Mouse (Mus musculus) MEL (cell line): ENCODE results near the gene Hist1h1e. TPM values are rescaled to one million over a fixed set of nuclear protein-coding genes. Genes with fewer than 3 reads are reported as not detected.
"Not testable (repeated sequence)": the region's sequence is repeated elsewhere in the genome, so short reads cannot be mapped to it uniquely, and the experiment has no call there.

ENCODE experiments used
- DNase-seq: peaks from one replicate; pipeline ENCODE4 v3.0.0; 2011; ENCODE audit warnings: low read depth, low spot score
- H3K27ac ChIP-seq: 2 replicates; pipeline ENCODE4 v1.5.1; 2012; ENCODE audit warnings: low read depth, mild to moderate bottlenecking, control low read depth, low read length, moderate library complexity; ENCODE audit not compliant: control insufficient read depth
- H3K27me3 ChIP-seq, 2 experiments: fragments of 150-350 bp in 1 of 2; sonication (generic) in 1 of 2; 2 replicates each; pipeline ENCODE4 v1.6.1; 2012; ENCODE audit warnings: low read length in 2 of 2, mild to moderate bottlenecking in 2 of 2, improper control_type of control experiment in 1 of 2, moderate library complexity in 1 of 2; ENCODE audit not compliant: insufficient read depth in 2 of 2, control insufficient read depth in 1 of 2
- H3K36me3 ChIP-seq, 2 experiments: 2 replicates each; pipeline ENCODE4 v1.6.1; 2012 to 2014; ENCODE audit warnings: low read length in 2 of 2, improper control_type of control experiment in 1 of 2, inconsistent platforms in 1 of 2, mild to moderate bottlenecking in 1 of 2; ENCODE audit not compliant: insufficient read depth in 2 of 2, control insufficient read depth in 1 of 2
- H3K4me1 ChIP-seq, 2 experiments: fragments of 150-350 bp in 1 of 2; sonication (generic) in 1 of 2; 2 replicates each; pipeline ENCODE4 v1.6.1; 2012; ENCODE audit warnings: low read length in 2 of 2, improper control_type of control experiment in 1 of 2, mild to moderate bottlenecking in 1 of 2; ENCODE audit not compliant: insufficient read depth in 2 of 2, control insufficient read depth in 1 of 2
- H3K4me3 ChIP-seq, 2 experiments: fragments of 150-350 bp in 1 of 2; sonication (generic) in 1 of 2; 2 replicates each; pipeline ENCODE4 v1.5.1; 2012; ENCODE audit warnings: low read depth in 2 of 2, low read length in 2 of 2, mild to moderate bottlenecking in 2 of 2, moderate library complexity in 2 of 2, control low read depth in 1 of 2, improper control_type of control experiment in 1 of 2; ENCODE audit not compliant: control insufficient read depth in 1 of 2, insufficient read depth in 1 of 2
- H3K79me2 ChIP-seq: 2 replicates; pipeline ENCODE4 v1.6.1; 2012; ENCODE audit warnings: mild to moderate bottlenecking, low read length, moderate library complexity; ENCODE audit not compliant: control insufficient read depth, poor library complexity, insufficient read depth
- H3K9ac ChIP-seq: 2 replicates; pipeline ENCODE4 v1.6.1; 2012; ENCODE audit warnings: low read depth, mild to moderate bottlenecking, control low read depth, low read length, moderate library complexity; ENCODE audit not compliant: control insufficient read depth, poor library complexity, severe bottlenecking
- H3K9me3 ChIP-seq: fragments of 150-350 bp; sonication (generic); replicated peaks from 2 replicates; pipeline ENCODE4 v1.6.1; 2012; ENCODE audit warnings: mild to moderate bottlenecking, low read length, improper control_type of control experiment, moderate library complexity; ENCODE audit not compliant: insufficient read depth
- CHD2 ChIP-seq: IDR thresholded peaks from 2 replicates; pipeline ENCODE4 v1.6.1; 2011; ENCODE audit warnings: low read length, improper control_type of control experiment
- ETS1 ChIP-seq: IDR thresholded peaks from 2 replicates; pipeline ENCODE4 v1.6.1; 2012; ENCODE audit warnings: low read depth, mild to moderate bottlenecking, inconsistent platforms, low read length, improper control_type of control experiment, moderate library complexity
- POLR2A ChIP-seq, 2 experiments: IDR thresholded peaks; 2 replicates each; pipeline ENCODE4 v1.6.1; 2011 to 2012; ENCODE audit warnings: low read length in 2 of 2, mild to moderate bottlenecking in 2 of 2, control low read depth in 1 of 2, improper control_type of control experiment in 1 of 2, low read depth in 1 of 2, moderate library complexity in 1 of 2; ENCODE audit not compliant: control insufficient read depth in 1 of 2, insufficient read depth in 1 of 2, poor library complexity in 1 of 2
- POLR2AphosphoS5 ChIP-seq: IDR thresholded peaks from 2 replicates; pipeline ENCODE4 v1.6.1; 2012; ENCODE audit warnings: low read depth, borderline replicate concordance, mild to moderate bottlenecking, inconsistent platforms, low read length, moderate library complexity, mixed read lengths
- TBP ChIP-seq: IDR thresholded peaks from 2 replicates; pipeline ENCODE4 v1.8.0; 2011; ENCODE audit warnings: low read depth, low read length, improper control_type of control experiment
- UBTF ChIP-seq: IDR thresholded peaks from 2 replicates; pipeline ENCODE4 v1.6.1; 2012; ENCODE audit warnings: low read depth, mild to moderate bottlenecking, inconsistent platforms, low read length, improper control_type of control experiment, moderate library complexity, borderline replicate concordance; ENCODE audit not compliant: insufficient read depth
- ZC3H11A ChIP-seq: IDR thresholded peaks from 2 replicates; pipeline ENCODE4 v1.6.1; 2012; ENCODE audit warnings: low read depth, mild to moderate bottlenecking, inconsistent platforms, low read length, improper control_type of control experiment
- polyA plus RNA-seq, 2 experiments: library from polyadenylated mRNA; stranded (reverse) in 1 of 2; unstranded in 1 of 2; fragments of >175 nt in 1 of 2; fragments of >200 nt in 1 of 2; gene quantifications; 2 replicates each; pipeline versions ENCODE4 v1.2.1 to v1.2.4; 2012; ENCODE audit warnings: low replicate concordance in 2 of 2, low read depth in 1 of 2; ENCODE audit not compliant: insufficient read length in 2 of 2, insufficient read depth in 1 of 2, missing spikeins in 1 of 2
- total RNA-seq: library from RNA; depleted of rRNA; stranded (reverse); fragments of 300-350 nt; gene quantifications from 2 replicates; pipeline ENCODE4 v1.2.3, GENCODE M21; 2012

Hist1h1e gene
- total and polyA plus RNA-seq, 3 experiments, result 1.6 to 268 TPM; not detected in 1

DNA sequence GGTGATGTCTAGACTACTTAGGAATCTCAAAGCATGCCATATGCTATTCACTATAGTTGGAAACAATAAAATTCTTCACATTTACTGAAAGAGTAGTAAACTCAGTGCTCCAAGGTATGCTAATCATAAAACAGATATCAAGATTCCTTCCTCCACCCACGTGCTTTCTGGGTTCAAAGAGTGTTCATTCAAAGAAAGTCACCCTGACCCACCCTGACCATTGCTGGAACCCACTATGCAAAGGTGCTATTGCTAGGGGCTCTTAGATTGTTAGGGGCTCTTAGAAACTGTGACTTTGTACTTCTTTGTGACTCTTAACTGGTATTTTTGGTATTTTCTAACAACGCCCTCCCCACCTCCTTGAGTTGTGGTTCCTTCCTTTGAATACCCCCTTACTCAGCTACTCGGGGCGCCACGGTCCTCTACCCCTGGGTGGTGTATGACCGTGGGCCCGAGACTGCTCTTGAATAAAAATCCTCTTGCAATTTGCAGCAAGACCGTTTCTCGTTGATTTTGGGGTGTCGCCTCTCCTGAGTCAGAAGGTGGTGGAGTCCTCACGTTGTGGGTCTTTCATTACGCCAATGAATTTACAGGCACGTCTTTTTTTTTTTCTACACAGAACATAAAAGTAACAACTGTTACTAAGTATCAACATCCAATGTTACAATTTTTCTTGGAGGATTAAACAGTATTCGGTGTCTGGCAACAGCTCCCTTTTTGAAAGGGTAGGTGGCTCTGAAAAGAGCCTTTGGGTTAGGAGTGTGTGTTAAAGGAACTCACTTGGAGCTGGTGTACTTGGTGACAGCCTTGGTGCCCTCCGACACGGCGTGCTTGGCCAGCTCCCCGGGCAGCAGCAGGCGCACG is 49.1 kb downstream of the Hist1h1e start:
- H3K36me3 ChIP-seq, result peaks cover 0 to 25% of the 10 kb centered on the region in 2 experiments; a peak in 2 of 4 replicates
- DNase-seq, result peak; percentile 71
- H3K9ac ChIP-seq, result peak overlapping the region; percentile 99
- peak overlapping the region; percentile 98 for H3K27ac ChIP-seq
- not testable (repeated sequence) for H3K9me3 ChIP-seq, H3K79me2 ChIP-seq
- TF ChIP-seq POLR2A (IDR thresholded peaks at IDR 0.05; ENCODE audit: control insufficient read depth in 1 of 2, insufficient read depth in 1 of 2, low read depth in 1 of 2, low read length in 2 of 2, poor library complexity in 1 of 2) (peak; percentile 53 to 56; a peak in 3 of 4 replicates), TBP (peak; percentile 44; the same call in 1 of the 2 replicates)
- TF ChIP-seq, all 39 proteins: peak for 2; not testable (repeated sequence) for 37
- H3K4me1 ChIP-seq, H3K27me3 ChIP-seq: not testable (repeated sequence)
- H3K4me3 ChIP-seq, result peak overlapping the region; percentile 12 to 58

DNA sequence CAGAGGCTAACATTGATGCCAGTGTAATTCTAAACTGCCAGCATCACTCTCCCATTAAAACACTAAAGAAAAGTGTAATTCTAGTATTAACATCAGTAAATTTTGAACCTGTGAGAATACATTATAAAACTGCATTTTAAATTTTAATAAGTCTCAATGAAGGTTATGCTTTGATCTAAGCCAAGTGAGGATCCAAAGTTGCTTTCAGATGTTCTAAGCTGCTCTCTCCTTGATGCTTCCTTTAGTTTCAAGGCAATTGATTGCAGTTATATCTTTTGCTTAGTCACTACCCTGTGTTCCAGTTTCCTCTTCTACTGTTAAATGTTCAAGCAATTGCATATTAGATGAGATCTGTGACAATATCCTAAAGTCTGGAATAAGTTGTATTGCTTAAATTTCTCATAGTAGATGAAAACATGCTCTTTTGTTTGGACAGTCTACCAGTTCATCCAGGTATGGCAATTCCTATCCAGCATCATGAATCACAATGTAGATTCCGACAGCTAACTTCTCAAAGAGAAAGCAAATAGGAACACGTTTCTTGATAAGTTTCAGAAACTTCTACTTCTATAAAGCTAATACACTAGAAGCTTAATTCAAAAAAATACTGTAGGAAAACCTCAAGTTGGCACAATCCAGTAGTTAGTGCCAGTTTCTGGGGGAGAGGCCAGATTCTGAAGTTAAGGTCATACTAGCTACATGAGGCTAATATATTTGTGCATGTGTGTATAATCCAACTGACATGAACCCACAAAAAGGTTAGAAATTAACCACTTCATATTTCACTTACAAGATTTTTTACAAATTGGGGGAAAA is 49.9 kb downstream of the Hist1h1e start:
- DNase-seq, result peak; percentile 85
- Histone ChIP-seq H3K36me3 (peaks cover 0 to 24% of the 10 kb centered on the region in 2 experiments; a peak in 2 of 4 replicates), H3K4me1 (no peaks in the 10 kb centered on the region; a peak in 1 of 4 replicates), H3K9ac (peak overlapping the region; percentile 99), H3K4me3 (peak overlapping the region in 1 of 2 experiments; percentile 4), H3K27ac (peak overlapping the region; percentile 98), H3K79me2 (peaks cover 6% of the 10 kb centered on the region; the same call in 1 of the 2 replicates), H3K27me3 (no peaks in the 10 kb centered on the region), H3K9me3 (no peaks in the 10 kb centered on the region)
- TF ChIP-seq ETS1, result no peak
- no peak for TF ChIP-seq CHD2
- no peak for TF ChIP-seq POLR2AphosphoS5
- TF ChIP-seq ZC3H11A, result no peak
- TF ChIP-seq UBTF, result no peak

DNA sequence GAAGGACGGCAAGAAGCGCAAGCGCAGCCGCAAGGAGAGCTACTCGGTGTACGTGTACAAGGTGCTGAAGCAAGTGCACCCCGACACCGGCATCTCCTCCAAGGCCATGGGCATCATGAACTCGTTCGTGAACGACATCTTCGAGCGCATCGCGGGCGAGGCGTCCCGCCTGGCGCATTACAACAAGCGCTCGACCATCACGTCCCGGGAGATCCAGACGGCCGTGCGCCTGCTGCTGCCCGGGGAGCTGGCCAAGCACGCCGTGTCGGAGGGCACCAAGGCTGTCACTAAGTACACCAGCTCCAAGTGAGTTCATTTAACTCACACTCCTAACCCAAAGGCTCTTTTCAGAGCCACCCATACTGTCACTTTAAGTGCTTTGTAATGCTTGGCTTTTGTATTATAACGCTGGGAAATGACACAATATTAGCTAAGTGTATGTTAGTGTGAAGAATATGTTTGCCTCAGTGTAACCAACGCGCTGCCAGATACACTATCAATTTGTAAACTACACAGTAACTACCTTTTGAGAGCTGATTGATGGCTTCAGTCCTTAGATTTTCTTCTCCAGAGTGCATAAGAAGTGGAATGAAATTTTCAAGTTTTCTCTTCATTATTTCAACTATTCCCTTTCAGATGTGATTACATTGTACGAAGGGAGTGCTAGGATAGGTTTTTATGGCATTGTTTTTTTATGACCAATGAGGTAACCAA is 50.7 kb downstream of the Hist1h1e start:
- not testable (repeated sequence) for H3K9me3 ChIP-seq, H3K79me2 ChIP-seq, H3K4me1 ChIP-seq, H3K27me3 ChIP-seq
- Histone ChIP-seq H3K36me3 (peaks cover 0 to 21% of the 10 kb centered on the region in 2 experiments; a peak in 2 of 4 replicates), H3K4me3 (peak overlapping the region; percentile 4 to 15; a peak in 3 of 4 replicates), H3K9ac (peak overlapping the region; percentile 99), H3K27ac (peak overlapping the region; percentile 98)
- peak; percentile 85 for DNase-seq
- TF ChIP-seq TBP (peak; percentile 37; the same call in 1 of the 2 replicates), UBTF (peak; percentile 96; the same call in 1 of the 2 replicates), POLR2A (IDR thresholded peaks at IDR 0.05; ENCODE audit: control insufficient read depth in 1 of 2, insufficient read depth in 1 of 2, low read depth in 1 of 2, low read length in 2 of 2, poor library complexity in 1 of 2) (peak; percentile 91 to 95), POLR2AphosphoS5 (peak; percentile 93; the same call in 1 of the 2 replicates)
